Mouse (Mus musculus) forebrain, embryonic 14.5 days (tissue): Measurements from ENCODE around the gene Ccl24. TPM values are rescaled to one million over a fixed set of nuclear protein-coding genes. Genes with fewer than 3 reads are reported as not detected.
A peak's percentile ranks its signal among the peaks of the same experiment; 100 is the strongest.

Experiments used
- ATAC-seq: fragments of 200-750 bp; cut with Nextera tagmentation; 2 replicates; pipeline ENCODE4 v1.8.0; 2017; ENCODE audit warnings: mild to moderate bottlenecking, moderate library complexity
- DNase-seq: peaks from one replicate; pipeline ENCODE4 v3.0.0-alpha.2; 2015; ENCODE audit warnings: low spot score
- H3K27ac ChIP-seq: fragments of 300-500 bp; sonication (generic); 2 replicates; pipeline ENCODE4 v1.5.1; 2014; ENCODE audit warnings: low read depth, mild to moderate bottlenecking, control low read depth, low read length, moderate library complexity
- H3K27me3 ChIP-seq: fragments of 300-500 bp; sonication (generic); replicated peaks from 2 replicates; pipeline ENCODE4 v1.6.1; 2014; ENCODE audit warnings: low read length, control low read depth, mixed read lengths; ENCODE audit not compliant: control insufficient read depth, insufficient read depth
- H3K36me3 ChIP-seq: fragments of 300-500 bp; sonication (generic); 2 replicates; pipeline ENCODE4 v1.6.1; 2014; ENCODE audit warnings: low read length, control low read depth; ENCODE audit not compliant: control insufficient read depth, insufficient read depth
- H3K4me1 ChIP-seq: fragments of 300-500 bp; sonication (generic); 2 replicates; pipeline ENCODE4 v1.6.1; 2014; ENCODE audit warnings: antibody characterized with exemption, low read length, control low read depth; ENCODE audit not compliant: control insufficient read depth, insufficient read depth
- H3K4me2 ChIP-seq: fragments of 300-500 bp; sonication (generic); 2 replicates; pipeline ENCODE4 v1.6.1; 2014; ENCODE audit warnings: mild to moderate bottlenecking, control low read depth, low read length
- H3K4me3 ChIP-seq: fragments of 300-500 bp; sonication (generic); 2 replicates; pipeline ENCODE4 v1.5.1; 2014; ENCODE audit warnings: low read depth, low read length, control low read depth
- H3K9ac ChIP-seq: fragments of 300-500 bp; sonication (generic); 2 replicates; pipeline ENCODE4 v1.6.1; 2014; ENCODE audit warnings: mild to moderate bottlenecking, low read length, control low read depth, moderate library complexity
- H3K9me3 ChIP-seq: fragments of 300-500 bp; sonication (generic); replicated peaks from 2 replicates; pipeline ENCODE4 v1.6.1; 2016; ENCODE audit warnings: low read length, control low read depth, mixed read lengths; ENCODE audit not compliant: control insufficient read depth
- WGBS: fragments of 180-500 bp; shearing (Covaris S2); extraction: QIAGEN DNeasy Blood & Tissue Kit; methylation state at CpG from one replicate; pipeline ENCODE4 v1.1.7; 2014; 5-methylcytosine and 5-hydroxymethylcytosine counted together
- polyA plus RNA-seq: library from polyadenylated mRNA; unstranded; fragments of >200 nt; fragmentation: Nextera tagmentation; extraction: Ambion mirVana; gene quantifications from 2 replicates; pipeline ENCODE4 v1.2.1, GENCODE M21; 2014

Ccl24 gene
- polyA plus RNA-seq, 1 experiment from 2014 or later = 1.0 TPM

DNA sequence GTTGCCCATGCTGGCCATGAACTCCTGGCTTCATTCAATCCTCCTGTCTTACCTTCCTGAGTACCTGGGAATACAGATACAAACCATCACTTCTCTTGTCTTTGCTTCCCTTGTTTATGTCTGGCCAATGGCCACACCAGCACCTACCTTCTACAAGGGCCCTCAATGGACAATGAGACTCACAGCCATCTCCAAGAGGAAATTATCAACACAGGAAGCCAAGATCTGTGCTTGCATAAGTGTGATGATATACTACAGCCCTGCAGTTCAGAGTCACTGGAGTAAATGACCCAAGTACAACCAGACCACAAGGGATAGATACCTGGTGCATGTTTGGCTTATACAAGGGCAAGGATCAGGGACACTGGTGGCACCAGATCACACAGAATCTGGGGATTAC, 37.0 kb downstream of the Ccl24 start:
- Histone ChIP-seq H3K4me1 (no peaks in the 10 kb centered on the region), H3K36me3 (no peaks in the 10 kb centered on the region), H3K4me2 (no peak overlapping the region), H3K9ac (no peak overlapping the region), H3K9me3 (no peaks in the 10 kb centered on the region), H3K4me3 (no peak overlapping the region), H3K27ac (no peak overlapping the region), H3K27me3 (no peaks in the 10 kb centered on the region)
- DNase-seq = no peak
- ATAC-seq = no peak

DNA sequence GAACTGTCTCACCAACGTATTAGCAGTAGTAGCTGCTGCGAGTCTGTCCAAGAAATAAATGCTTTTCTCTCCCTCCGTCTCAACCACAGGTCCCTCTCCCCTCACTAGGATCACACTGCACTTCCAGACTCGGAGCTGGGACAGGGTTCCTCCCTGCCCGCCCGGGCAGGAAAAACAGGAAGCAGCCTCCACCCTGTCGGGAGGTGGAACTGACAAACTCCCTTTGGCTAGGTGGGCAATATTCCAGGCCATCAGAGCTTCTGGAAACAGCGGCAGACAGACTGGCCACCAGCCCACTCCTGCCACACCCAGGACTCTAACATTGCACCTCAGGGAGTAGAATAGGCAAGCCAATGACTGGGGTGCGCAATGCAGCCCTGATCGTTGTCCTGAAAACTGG, 39.4 kb downstream of the Ccl24 start:
- no peak overlapping the region for H3K4me2 ChIP-seq

DNA sequence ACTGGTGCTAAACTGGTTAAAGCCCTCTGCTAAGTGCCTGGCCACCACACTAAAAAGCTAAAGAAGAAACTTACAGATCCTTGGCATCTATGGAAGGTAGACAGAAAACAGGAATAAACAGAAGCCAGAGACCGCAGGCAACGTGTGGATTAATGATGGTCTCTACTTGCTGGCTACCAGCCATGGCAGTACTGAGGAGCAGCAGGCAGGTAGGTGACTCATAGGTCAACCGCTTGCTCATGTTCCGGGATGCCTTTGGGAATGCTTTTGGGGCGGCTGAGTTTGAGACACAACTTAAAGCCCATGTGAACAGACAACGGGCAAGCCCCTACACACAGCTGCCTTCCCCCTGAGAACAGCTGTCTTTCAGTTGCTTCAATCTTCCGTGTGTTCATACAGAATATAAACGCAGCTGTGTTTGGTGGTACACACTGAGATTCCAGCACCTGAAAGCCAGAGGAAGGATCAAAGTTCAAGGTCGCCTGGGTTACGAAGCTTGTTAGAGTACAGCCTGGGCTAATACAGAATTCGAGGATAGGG, 41.5 kb downstream of the Ccl24 start:
- no peak overlapping the region for H3K4me3 ChIP-seq
- H3K9me3 ChIP-seq = no peaks in the 10 kb centered on the region
- WGBS = 85% methylated on average over 11 of the region's 11 CpGs
- ATAC-seq = no peak
- DNase-seq = no peak
- no peaks in the 10 kb centered on the region for H3K27me3 ChIP-seq
- H3K4me1 ChIP-seq = no peaks in the 10 kb centered on the region
- H3K27ac ChIP-seq = no peak overlapping the region
- H3K36me3 ChIP-seq = no peaks in the 10 kb centered on the region
- H3K4me2 ChIP-seq = no peak overlapping the region
- no peak overlapping the region for H3K9ac ChIP-seq

More for the DNA sequence above, 39.4 kb downstream of the Ccl24 start:
- Histone ChIP-seq H3K9me3 (no peaks in the 10 kb centered on the region), H3K4me3 (no peak overlapping the region), H3K4me1 (no peaks in the 10 kb centered on the region), H3K27me3 (no peaks in the 10 kb centered on the region), H3K36me3 (no peaks in the 10 kb centered on the region), H3K9ac (no peak overlapping the region), H3K27ac (no peak overlapping the region)
- ATAC-seq (no peak), DNase-seq (no peak)
- WGBS = 85% methylated on average over 10 of the region's 10 CpGs

DNA sequence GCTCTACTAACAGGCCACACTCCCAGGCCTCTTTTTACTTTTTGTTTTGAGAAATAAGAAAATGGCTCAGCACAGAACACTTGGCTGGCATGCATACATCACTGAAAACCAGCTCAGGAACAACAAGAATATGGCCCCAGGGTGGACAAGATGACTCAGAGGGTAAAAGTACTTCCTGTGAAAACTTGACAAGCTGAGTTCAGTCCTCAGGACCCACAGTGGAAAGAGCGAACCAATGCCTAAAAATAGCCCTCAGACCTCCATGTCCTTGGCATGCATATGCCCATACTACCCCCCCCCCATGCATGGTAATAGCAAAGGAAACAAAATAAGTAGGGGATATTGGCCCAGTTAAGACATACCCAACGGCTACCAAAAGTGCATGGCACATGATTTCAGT, 42.9 kb downstream of the Ccl24 start:
- WGBS = 92% methylated on average over 2 of the region's 2 CpGs
- Histone ChIP-seq H3K4me3 (no peak overlapping the region), H3K4me1 (no peaks in the 10 kb centered on the region), H3K9me3 (no peaks in the 10 kb centered on the region), H3K4me2 (no peak overlapping the region), H3K27me3 (no peaks in the 10 kb centered on the region), H3K9ac (no peak overlapping the region), H3K27ac (no peak overlapping the region), H3K36me3 (no peaks in the 10 kb centered on the region)
- ATAC-seq = no peak
- DNase-seq = no peak

DNA sequence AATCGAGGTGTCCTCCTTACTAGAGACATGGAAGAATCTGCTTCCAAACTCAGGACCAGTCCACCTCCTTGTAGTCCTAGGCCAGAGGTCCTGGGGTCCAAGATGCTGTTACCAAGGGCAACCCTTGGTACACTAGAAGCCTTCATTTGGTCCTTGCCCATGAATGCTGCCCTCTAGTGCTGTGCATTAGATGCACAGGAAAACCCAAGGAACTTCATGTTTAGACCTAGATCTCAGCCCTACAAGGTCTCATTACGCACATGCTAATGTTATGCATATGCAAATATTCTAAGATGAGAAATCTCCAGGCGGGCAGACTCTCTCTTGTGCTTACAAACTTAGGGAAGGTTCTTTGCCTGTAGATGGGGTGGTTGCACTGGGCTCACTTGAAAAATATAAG, 43.5 kb downstream of the Ccl24 start:
- no peaks in the 10 kb centered on the region for H3K27me3 ChIP-seq
- ATAC-seq = no peak
- DNase-seq = no peak

DNA sequence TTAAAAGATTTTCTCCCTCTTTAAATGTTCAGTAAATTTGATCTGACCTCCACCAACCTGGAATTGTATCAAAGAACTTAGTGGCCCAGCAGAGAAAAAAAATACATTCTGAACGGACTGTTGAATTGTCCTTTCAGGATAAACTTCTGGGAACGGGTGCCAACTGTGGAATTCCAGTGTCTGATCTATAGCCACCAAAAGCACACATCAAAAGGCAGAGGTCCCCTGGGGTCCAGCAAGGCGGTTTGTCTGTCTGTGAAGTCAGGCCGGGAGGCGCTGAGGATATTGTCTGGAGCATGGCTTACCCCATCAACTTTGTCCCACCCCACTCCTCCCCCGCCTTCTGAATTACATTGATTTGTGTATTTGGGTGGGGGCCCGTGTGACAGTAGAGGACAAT, 44.9 kb downstream of the Ccl24 start:
- ATAC-seq (no peak), DNase-seq (no peak)
- no peaks in the 10 kb centered on the region for H3K36me3 ChIP-seq
- H3K4me2 ChIP-seq = no peak overlapping the region
- H3K9ac ChIP-seq = no peak overlapping the region
- no peaks in the 10 kb centered on the region for H3K9me3 ChIP-seq
- no peaks in the 10 kb centered on the region for H3K4me1 ChIP-seq
- H3K27me3 ChIP-seq = no peaks in the 10 kb centered on the region
- WGBS = 40% methylated on average over 7 of the region's 7 CpGs
- no peak overlapping the region for H3K4me3 ChIP-seq
- H3K27ac ChIP-seq = no peak overlapping the region

More for the DNA sequence above, 43.5 kb downstream of the Ccl24 start:
- H3K4me2 ChIP-seq = no peak overlapping the region
- H3K4me3 ChIP-seq = no peak overlapping the region
- no peak overlapping the region for H3K9ac ChIP-seq
- H3K27ac ChIP-seq = no peak overlapping the region
- H3K4me1 ChIP-seq = no peaks in the 10 kb centered on the region
- H3K9me3 ChIP-seq = no peaks in the 10 kb centered on the region
- no peaks in the 10 kb centered on the region for H3K36me3 ChIP-seq
- 70% methylated on average over 3 of the region's 3 CpGs for WGBS

DNA sequence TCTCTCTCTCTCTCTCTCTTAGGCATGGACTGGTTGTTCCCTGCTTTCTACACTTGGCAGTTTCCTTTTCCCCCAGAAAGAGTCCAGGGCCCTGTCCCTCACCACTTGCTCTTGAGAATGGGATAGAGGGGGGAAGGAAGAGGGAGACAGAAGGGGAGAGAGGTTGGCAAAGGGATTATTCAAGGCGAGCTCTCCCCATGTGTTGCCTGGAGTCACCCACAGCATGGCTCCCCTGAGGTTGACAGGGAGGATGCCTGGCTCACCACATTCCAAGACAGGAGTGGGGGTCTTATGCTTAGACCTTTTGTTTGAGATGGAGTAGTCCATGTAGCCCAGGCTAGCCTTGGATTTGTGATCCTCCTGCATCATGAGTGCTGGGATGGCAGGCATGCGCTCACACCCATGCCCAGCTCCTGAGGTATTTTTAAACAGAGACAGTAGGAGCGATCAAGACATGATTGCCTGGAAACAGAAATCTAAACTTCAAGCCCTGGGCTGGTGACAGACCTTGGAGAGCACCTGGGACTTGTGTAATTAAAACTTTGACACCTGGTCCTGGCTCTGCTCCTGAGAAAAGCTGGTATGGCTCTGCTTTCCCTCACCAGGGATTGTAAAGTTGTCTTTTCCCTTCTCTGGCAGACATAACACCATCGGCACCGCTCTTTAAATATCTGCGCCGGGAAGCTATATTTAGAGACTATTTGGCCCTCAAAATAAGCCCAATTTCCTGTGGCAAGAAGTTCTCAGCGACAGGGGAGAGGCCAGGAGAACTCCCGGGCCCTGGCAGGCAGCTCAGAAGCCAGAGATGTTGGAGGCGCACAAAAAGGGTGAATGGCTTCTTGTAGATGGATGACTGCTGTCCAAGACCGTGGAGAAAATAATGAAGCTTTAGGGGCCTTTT, 47.9 kb downstream of the Ccl24 start:
- 87% methylated on average over 11 of the region's 11 CpGs for WGBS

DNA sequence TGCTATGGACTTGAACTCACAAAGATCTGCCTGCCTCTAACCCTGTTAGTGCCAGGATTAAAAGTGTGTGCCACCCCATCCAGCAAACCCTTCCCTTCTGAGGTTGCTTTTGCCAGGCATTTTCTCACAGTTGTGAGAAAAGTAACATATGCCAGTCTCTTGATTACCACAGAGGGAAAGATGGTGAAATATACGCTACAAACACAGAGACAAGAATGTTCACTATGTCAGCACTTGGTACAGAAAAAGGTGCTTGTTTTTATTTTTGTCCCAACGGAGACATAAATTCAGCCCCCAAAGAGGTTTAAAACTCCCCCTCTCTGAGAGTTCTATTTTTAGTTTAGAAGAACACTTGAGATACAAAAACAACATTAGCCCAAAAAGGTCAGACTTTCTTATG, 48.8 kb downstream of the Ccl24 start:
- ATAC-seq = no peak
- WGBS = 89% methylated on average over 2 of the region's 2 CpGs

More for the DNA sequence above, 47.9 kb downstream of the Ccl24 start:
- DNase-seq (no peak), ATAC-seq (no peak)
- Histone ChIP-seq H3K36me3 (no peaks in the 10 kb centered on the region), H3K27me3 (no peaks in the 10 kb centered on the region), H3K27ac (no peak overlapping the region), H3K4me3 (no peak overlapping the region), H3K4me1 (no peaks in the 10 kb centered on the region), H3K4me2 (no peak overlapping the region), H3K9me3 (no peaks in the 10 kb centered on the region), H3K9ac (no peak overlapping the region)

DNA sequence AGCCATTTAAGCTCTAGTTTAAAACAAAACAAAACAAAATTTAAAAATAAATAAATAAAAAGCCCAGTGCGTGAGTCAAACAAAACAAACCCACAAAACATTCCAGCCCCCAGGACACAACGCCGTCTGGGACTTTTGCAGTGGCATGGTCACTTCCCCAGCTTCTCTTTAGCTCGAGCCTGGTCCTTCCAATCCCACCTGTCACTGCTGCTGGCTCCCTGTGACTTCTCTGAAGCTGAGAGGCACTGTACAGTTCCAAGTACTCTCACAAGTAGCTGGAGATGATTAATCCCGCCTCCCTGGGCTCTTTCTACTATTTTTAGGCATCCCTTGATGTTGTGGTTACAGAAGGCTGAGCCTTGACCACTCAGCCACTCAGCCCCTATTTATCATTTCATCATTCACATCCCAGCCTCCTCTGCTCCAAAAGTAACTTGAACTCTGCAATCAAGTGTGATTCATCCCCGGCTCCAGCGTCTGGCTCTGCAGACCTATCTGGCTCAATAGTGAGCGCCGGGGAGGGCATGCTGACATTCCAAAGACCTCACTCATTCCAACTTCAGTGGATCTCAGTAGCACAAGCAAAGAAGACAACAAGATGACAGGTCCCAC, 50.6 kb downstream of the Ccl24 start:
- WGBS = 89% methylated on average over 9 of the region's 9 CpGs
- no peaks in the 10 kb centered on the region for H3K27me3 ChIP-seq
- no peaks in the 10 kb centered on the region for H3K4me1 ChIP-seq
- H3K4me2 ChIP-seq = no peak overlapping the region
- ATAC-seq (no peak), DNase-seq (no peak)
- H3K36me3 ChIP-seq = no peaks in the 10 kb centered on the region
- H3K27ac ChIP-seq = no peak overlapping the region
- no peaks in the 10 kb centered on the region for H3K9me3 ChIP-seq
- no peak overlapping the region for H3K9ac ChIP-seq
- no peak overlapping the region for H3K4me3 ChIP-seq

More for the DNA sequence above, 48.8 kb downstream of the Ccl24 start:
- no peaks in the 10 kb centered on the region for H3K27me3 ChIP-seq
- H3K4me1 ChIP-seq = no peaks in the 10 kb centered on the region
- no peaks in the 10 kb centered on the region for H3K36me3 ChIP-seq
- H3K9me3 ChIP-seq = no peaks in the 10 kb centered on the region
- H3K4me3 ChIP-seq = no peak overlapping the region
- no peak overlapping the region for H3K4me2 ChIP-seq
- peak; percentile 16 for DNase-seq
- H3K27ac ChIP-seq = no peak overlapping the region
- no peak overlapping the region for H3K9ac ChIP-seq
